Mouse (Mus musculus) monocyte, adult 2 months (primary cell): Measurements from ENCODE around the gene Eml4.

Source experiments
- DNase-seq, 2 experiments: peaks; one replicate each; pipeline ENCODE4 v3.0.0; 2022; ENCODE audit warnings: low spot score in 2 of 2, low read depth in 1 of 2

The Eml4 gene

DNA sequence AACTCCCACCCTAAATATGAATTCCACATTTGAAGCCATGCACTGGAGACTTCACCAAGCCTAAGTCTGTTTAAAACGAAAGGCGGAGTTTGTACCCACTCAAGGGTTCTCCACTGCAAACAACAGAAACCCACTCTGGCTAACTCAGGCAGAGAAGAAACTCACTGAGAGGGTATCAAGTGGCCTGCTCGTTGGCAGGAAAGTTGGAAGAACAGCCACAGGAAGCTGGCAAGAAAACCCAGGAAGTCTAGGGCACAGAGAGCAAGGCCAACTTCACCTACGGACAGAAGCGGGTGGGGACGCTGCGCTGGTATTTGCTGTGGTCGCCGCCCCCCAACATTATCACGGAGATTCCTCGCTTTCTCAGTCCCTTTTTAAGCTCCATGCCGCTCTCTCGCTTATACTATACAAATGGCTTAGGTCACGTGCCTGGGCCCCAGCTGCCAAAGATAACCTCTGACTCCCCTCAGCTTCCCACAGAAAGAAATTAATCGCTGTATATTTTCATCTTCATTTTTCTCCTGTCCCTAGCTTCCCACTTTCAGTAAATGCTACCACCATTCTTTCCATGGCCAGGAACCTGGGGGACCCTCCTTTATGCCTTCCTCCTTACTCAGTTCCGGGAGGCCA, 9.7 kb upstream of the Eml4 start:
- DNase-seq: no peak

DNA sequence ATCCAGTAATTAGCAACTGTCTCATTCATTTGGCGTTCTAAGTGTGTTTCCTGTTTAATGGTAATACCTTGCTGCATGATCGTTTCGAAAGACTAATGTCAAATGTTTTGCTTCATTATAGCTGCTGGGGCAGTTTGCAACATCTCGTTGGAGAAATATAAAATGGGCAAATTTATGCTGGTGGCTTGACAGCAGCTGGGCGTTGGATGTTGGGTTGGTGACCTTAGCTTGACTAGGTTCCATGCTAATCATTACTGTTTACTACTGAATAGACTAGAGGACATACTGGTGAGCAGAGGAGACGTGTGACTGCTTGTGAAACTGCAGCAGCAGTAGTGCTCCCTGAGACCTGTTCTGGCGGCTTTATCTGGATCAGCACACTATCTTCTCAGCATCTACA, 6.5 kb upstream of the Eml4 start:
- no peak for DNase-seq

DNA sequence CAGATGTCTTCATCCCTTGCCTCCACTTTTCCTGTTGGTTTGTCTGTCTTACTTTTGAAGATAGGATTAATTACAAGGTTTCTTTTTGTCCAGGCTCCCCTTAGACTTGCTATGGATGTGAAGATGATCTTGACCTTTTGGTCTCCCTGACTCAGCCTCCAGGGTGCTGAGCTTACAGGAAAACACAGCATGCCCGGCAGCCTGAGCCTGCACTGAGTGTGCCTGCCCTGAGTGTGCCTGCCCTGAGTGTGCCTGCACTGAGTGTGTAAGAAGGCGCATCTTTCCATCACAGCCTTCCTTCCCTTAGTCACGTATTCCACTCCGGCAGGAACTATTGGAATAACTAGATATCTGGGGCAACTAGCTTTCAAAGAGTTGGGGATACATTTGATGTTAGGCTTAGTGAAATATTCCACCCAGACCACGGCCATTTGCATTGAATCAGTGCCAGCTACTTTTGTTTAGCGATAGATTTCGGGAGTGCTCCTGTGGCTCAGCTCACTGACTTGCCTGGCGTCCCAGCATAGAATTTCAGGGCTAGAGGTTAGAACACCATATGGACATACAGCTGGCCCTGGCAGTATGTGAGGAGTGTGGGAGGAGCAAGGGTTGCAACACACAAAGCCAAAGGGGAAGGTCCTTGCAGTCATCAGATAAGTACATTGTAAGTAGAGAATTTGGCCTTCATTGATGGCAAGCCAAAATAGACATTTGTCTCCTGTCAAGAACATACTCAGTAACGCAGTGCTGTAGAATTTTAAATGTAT, 2.5 kb upstream of the Eml4 start:
- DNase-seq: no peak

DNA sequence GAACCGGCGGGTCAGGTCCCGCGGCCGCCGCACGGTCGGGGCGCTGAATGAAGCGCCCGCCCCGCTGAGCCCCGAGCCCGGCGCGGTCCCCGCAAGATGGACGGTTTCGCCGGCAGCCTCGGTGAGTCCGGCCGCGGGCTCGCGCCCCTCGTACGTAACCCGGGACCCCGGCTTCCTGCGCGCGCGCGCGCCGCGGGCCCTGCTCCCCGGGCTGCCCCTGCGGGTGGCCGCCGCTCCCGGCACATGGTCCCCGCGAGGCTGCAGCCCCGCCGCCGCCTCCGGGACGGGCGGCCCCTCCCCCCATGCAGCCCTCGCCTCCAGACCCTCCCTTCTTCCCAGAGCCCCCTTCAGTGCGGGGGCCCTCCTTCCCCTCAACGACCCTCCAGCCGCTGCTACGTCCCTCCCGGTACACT, 394 bp downstream of the Eml4 start:
- no peak for DNase-seq

DNA sequence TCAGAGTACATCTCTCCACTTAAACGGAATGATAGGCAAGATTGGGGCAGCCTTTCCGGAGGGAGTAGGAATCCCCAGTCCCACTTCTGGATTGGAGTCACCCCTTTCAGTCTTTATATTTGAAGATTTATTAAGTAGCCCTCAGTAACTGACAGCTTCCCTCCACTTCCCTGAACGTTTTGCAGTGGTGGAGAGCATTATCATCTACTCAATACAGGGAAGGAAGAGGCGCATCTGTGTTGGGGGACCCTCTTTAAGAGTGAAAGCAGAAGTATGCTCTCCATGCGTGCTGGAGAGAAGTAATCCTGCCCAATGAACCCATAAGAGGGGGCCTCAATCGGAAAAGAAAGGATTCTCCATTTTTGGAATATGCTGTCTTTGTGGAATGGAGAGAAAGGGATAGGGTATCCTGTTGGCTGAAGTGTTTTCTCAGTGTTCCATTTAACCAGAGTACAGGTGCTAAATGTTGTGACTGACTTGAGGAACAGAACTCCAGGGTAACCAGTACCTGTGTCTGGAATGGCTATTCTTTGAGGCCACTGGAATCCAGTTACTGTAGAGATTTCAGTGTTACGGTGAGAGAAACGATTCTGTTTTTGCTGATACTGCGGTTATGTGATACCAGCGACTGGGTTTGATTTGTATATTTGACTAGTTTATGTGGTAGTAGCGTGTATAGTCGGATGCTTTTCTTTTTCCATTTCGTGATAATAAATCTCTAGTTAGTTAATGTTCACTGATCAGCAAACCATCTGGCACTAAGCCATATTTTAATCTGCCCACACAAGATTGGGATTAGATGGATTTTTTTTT, 1.1 kb downstream of the Eml4 start:
- peak in 1 of 2 experiments; percentile 12 for DNase-seq

DNA sequence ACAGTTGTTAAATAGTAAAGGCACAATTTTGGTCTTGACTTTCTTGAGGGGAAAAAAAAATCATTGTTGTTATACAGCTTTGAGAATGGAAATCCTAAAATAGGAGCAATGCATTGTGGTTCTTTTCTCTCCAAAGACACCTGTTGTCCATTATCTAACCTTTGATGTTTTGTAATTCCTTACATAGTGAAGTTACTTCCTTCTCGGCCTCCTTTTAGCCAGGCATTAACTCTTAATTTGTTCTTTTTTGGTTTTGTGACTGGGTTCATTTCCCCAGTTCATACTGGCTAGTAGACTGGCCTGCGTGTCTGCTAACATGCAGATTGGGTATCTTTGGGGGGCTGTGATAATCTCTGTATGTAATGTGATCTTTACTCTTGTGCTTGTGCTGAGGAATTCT, 1.7 kb downstream of the Eml4 start:
- no peak for DNase-seq

DNA sequence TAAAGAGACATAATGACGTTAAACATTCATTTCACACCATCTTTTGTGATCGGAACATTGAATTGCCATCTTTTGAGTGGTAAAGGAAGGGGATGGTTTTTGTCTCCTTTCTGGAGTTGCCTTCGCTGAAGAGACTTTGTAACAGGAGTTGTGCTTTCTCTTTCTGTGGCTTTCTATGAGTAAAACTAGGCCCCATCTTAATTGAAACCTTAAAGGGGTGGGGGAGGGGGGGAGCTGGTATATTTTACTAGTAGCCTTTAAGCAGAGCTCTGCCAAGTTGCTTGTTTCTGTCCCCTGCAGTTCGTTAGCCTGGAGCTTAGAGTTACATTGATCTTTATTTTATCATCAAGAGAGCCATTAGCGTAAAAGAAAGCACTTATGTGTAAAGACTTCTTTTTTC, 2.3 kb downstream of the Eml4 start:
- DNase-seq: no peak

DNA sequence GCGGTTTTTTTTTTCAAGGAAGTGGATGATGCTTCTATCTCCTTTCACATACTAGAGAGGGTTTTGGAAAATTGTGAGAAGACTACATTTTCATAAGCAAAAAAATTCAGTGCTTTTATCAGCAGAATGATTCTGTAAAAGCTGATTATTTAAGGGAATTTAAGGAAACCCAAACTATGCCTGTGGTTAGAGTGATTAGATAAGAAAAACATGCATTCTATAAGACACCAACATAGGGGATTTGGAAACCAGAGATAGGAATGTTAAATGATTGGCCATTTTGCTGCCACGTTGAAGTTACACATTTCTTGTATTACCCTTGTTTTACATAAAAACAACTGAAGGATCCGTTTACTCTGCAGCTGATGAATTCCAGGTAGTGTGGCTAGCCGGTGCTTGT, 2.7 kb downstream of the Eml4 start:
- DNase-seq: no peak

DNA sequence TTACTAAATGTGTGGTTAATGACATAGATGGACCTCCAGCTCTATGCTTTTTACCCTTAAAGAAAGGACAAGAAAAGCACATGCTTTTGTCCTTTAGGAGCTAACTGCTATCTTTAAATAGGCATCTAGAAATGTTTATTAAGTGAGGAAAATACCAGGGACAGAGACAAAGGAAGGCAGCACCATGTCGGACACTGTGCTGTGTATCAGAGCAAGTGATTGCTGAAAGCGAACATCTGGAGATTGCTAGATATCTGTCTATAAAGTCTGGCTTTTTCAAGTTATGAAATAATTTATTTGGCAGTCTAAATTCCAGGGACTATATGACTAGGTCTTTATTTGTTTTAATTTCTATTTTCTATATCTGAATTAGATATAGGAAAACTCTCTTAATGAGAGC, 4.8 kb downstream of the Eml4 start:
- DNase-seq: no peak

DNA sequence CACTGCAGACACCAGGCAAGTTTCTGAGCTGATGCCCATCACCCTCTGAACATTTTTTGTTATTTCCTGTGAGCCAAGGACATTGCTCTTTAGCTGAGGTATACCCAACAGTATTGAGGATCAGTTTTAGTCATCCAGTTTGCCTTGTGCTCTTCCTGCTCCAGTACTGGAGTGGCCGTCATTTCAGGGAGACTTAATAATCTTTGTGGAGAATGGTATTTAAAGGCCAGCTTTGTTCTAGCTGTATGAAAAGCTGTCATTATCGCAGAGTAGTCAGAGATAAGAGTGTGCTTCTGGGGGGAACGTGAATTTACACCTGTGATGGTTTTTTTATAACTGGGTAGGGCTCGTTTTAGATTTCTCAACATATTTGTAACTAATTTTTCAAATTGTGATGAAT, 9.2 kb downstream of the Eml4 start:
- DNase-seq: no peak

DNA sequence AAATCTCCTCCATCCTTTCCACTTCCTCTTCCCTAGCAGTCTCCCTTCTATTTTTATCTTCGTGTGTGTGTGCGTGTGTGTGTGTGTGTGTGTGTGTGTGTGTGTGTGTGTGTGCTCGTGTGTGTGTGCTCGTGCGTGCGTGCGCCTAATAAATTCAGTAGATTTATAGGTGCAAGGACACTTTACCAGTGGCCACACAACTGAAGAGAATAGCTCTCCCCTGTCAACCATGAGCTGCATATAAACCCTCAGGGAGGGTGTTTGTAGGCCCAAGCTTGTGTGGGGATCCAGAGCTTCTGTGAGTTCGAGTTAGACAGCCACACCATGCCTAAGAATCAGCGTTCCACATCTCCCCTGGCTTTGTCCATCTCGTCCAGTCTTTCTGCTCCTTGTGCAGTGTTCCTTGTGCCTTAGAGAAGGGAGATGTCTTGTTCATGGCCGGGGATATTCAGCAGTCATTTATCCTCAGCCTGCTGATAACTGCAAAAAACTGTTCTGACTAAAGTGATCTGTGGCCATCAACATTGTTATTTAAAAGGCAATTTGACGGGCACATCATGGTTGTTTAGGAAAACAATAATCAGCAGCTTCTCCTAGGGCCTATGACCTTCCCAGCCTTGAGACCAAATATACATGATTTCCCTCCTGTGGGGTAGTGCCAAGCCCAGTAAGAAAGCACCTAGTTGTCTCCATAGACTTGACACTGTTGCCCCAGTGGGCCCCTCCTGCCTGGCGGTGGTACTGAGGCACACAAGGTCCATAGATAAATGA, 10.2 kb downstream of the Eml4 start:
- DNase-seq: no peak

DNA sequence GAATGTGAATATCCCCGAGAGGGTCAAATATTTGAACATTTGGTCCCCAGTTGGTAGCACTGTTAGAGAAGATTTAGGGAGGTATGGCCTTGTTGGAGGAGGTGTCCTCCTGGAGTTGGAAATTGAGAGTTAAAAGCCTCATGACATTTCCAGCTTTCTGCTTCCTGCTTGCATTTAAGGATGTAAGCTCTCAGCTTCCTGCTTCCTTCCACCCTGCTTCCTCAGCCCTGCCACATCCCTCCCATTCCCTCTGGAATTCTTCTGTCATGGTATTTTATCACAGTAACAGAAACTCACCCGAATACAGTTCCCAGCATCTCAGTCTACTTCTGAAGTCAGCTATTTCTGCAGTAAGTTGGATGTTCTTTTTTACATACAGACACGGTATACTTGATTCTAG, 12.3 kb downstream of the Eml4 start:
- DNase-seq: no peak

DNA sequence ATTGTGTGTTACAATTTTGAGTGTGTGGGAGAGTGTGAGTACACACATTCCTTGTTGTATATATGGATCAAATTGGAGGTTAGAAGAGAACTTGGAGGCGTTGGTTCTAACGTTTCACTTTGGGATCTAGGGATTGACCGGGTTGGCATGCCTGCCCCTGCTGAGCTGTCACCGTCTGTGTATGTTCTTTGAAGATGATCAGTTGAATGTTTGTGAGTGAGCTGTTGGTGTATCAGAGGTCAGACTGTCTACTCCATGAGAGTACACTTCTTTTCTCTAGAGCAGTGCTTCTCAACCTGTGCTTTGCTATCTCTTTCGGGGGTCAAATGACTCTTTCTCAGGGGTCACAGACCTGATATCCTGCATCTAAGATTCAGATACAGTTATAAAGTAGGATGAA, 13.6 kb downstream of the Eml4 start:
- DNase-seq: no peak

DNA sequence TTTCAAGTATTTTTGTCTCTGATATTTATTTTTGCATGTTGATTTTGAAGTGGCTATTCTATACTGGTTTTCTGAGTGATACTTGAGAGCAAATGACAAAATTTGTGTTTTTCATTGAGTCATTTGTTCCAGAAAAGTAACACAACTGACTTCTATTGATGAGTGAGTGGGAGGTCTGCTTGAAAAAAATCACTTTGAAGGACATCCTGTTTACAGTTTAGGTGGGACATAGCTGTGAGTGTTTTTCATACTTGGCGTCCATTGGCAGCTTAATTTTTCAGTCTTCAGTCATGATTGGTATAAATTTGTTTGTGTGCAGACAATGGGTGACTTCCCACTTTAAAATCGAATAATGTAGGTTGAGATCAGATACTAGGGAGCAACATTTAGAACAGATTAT, 14.4 kb downstream of the Eml4 start:
- DNase-seq: no peak

DNA sequence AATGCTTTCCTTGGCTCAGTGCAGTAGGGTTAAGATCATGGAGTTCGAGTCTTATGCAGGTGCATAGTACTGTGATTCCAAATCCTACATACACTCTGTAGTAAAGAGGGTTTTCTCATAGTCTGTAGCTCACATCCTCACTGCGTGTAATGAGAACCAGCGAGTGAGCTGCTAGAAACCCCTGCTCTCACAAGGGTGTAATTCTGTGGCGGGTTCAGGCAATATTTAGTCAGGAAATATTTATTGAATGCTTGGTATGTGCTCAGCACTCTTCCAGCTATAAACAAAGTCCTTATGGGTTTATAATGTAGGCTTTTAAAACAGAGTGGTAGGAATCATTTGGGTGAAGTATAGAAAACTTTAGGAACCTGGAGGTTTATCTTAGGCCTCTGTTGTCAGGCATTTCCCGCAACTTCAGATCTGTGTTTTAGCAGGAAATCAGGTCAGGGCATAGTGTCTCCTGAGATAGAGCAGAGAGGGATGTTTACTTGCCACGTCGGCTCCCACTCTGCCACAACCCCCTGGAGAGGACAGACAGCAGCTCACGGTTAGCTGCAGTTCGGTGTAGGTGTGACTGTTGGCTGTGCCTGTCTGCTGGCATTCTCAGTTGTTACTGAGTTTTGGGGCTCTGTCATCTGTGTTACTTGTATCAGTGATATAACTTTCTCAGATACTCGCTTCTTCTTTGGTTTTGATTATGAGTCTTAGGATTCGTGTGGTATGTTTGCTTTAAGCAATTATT, 15.1 kb downstream of the Eml4 start:
- DNase-seq: no peak

DNA sequence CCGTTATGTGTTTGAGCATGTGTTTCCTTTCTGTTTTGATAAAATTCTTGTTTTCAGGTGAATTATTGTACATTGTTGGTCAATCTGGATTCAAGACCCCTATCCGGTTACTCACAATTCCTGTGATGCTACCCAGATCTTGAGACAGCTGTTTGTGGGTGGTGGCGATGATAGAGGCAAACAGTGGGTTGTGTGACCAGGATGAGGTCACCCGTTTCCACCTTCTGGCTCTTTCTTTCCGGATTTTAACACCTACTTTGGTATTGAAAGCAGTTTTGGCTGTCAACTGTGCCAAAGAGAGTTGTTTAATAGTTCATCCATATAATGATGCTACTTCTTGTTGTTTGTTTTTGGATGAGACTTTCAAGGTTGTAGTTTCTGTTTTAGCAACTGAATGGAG, 16.7 kb downstream of the Eml4 start:
- no peak for DNase-seq

DNA sequence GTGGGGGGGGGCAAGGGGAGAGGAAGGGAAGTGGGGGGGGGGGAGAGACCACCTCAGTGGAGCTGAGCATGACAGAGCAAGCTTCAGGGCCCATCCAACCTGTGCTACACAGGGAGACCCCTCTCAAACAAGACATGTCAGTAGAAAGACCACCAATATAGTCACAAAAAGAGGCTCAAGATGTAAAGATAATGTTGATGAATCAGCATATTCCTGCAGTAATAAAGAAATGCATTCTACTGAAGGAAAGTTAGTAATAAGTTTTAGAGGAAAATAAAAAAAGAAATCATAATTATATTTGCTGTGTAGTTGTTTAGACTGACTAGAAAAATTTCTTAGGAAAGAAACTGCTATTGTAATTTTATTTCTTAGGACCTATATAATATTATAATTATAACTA, 23.4 kb downstream of the Eml4 start:
- no peak for DNase-seq

DNA sequence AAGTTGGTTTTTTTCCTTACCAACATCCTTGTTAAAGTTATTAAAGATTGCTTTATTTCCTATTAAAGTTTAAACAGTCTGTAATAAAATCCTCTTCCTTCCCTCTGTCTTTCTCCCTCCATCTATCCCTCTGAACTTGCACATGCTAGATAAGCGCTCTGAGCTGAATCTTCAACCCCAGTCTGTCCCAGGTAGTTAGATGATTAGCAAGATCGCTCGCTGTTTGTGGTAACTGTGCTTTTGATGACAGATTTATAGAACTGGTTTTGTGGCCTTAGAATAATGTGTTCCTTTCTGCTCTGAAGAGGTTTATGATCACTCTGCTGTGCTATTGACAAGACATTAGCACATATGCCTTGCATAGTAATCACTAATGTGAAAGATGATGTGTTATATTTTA, 25.1 kb downstream of the Eml4 start:
- no peak for DNase-seq

DNA sequence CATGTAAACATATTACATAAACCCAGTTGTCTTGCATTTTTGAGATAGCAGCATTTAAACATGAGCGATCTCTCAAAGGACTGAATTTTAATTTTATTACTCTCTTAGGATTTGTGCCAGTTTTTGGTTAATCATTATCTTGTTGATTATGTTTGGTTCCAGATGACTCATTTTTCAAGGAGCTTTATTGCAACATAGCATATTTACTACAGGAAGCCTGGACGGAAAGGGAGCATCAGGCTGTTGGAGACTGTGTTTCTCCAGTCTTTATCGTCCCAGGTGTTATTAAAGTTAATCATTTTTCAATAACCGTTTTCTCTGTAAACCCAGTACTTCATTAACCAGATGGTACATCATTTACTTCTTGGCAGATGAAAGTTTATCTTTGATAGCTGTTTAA, 26.1 kb downstream of the Eml4 start:
- no peak for DNase-seq

DNA sequence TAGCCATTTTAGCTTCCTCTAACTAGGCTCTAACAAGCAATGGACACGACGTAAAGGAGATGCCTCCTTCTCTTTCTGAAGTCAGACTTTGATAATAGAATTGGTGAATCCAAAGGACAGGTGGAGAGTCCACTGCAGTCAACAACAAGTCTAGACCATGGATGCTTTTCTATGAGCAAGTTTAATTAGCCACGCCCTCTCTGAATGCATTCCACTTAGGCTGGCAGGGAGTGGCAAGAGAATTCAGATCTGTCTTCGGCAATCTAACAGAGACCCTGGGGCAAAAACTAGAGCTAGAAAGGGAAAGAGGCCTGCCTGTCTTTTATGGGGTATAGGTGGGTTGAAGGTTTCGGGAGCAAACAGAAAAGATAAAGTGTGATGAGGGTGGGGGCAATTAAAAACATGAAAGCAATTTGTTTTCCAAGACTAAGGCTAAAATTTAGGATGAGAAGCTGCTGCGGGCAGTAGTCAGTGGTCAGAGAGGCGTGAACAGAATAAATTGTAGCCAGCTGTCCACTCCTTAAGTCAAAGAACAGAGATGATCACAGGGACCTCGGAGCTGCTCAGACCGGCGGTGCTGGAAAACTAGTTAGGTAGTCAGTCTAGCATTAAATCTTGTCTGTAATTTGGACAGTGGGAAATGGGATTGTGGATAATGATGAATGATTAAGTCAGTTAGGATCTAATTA, 27.2 kb downstream of the Eml4 start:
- no peak for DNase-seq
